Mouse (Mus musculus): ENCODE results near the gene Blm.

DNA sequence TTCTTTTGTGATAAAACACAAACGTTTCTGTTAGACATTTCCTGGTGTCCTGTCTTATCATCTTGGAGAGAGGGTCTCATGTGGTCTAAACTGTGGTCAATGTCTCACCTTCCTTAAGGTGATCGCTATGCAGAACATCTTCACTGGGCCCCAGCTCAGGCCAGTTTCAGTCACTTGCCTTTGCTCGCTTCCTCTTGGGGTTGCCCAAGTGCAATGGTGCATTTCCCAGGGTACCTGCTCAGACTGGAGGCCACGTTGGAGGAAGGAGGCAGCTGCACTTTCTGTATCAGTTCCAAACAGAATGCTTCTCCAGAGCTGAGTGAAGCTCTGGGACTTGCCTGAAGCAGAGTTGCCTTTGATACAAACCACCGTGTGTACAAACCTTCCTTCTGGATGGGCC, 80.9 kb downstream of the Blm start:
- TF ChIP-seq CTCF (IDR thresholded peaks at IDR 0.05; ENCODE audit: extremely low read depth, insufficient read depth, low read length) (no peak), POLR2A (IDR thresholded peaks at IDR 0.05; ENCODE audit: extremely low read depth, insufficient read depth, low read length) (no peak)
